Mouse (Mus musculus) hindbrain, embryonic 15.5 days (tissue): ENCODE measurements around the gene Idh3a. TPM values are rescaled to one million over a fixed set of nuclear protein-coding genes. Genes with fewer than 3 reads are reported as not detected.

Source experiments
- ATAC-seq: fragments of 200-750 bp; cut with Nextera tagmentation; 2 replicates; pipeline ENCODE4 v1.8.0; 2017; ENCODE audit warnings: low read depth, moderate number of reproducible peaks, moderate TSS enrichment; ENCODE audit not compliant: low FRiP score
- H3K27ac ChIP-seq: fragments of 300-500 bp; sonication (generic); replicated peaks from 2 replicates; pipeline ENCODE4 v1.5.1; 2015; ENCODE audit warnings: mild to moderate bottlenecking, inconsistent platforms
- H3K27me3 ChIP-seq: fragments of 300-500 bp; sonication (generic); 2 replicates; pipeline ENCODE4 v1.6.1; 2015; ENCODE audit warnings: control low read depth, inconsistent platforms
- H3K36me3 ChIP-seq: fragments of 300-500 bp; sonication (generic); 2 replicates; pipeline ENCODE4 v1.6.1; 2015; ENCODE audit warnings: control low read depth, inconsistent platforms
- H3K4me1 ChIP-seq: fragments of 300-500 bp; sonication (generic); replicated peaks from 2 replicates; pipeline ENCODE4 v1.6.1; 2015; ENCODE audit warnings: control low read depth, inconsistent platforms
- H3K4me2 ChIP-seq: fragments of 300-500 bp; sonication (generic); 2 replicates; pipeline ENCODE4 v1.6.1; 2015; ENCODE audit warnings: moderate library complexity, mild to moderate bottlenecking, inconsistent platforms
- H3K4me3 ChIP-seq: fragments of 300-500 bp; sonication (generic); 2 replicates; pipeline ENCODE4 v1.5.1; 2015; ENCODE audit warnings: mild to moderate bottlenecking, inconsistent platforms
- H3K9ac ChIP-seq: fragments of 300-500 bp; sonication (generic); 2 replicates; pipeline ENCODE4 v1.6.1; 2015; ENCODE audit warnings: inconsistent platforms
- H3K9me3 ChIP-seq: fragments of 300-500 bp; sonication (generic); 2 replicates; pipeline ENCODE4 v1.6.1; 2016; ENCODE audit warnings: control low read depth, inconsistent platforms
- WGBS: fragments of 180-500 bp; shearing (Covaris S2); methylation state at CpG from one replicate; pipeline ENCODE4 v1.1.7; 2015; 5-methylcytosine and 5-hydroxymethylcytosine counted together
- polyA plus RNA-seq: library from polyadenylated mRNA; unstranded; fragments of >200 nt; fragmentation: Nextera tagmentation; extraction: Ambion mirVana; gene quantifications from 2 replicates; pipeline ENCODE4 v1.2.1, GENCODE M21; 2015

Idh3a gene
- polyA plus RNA-seq, 1 experiment from 2014 or later, result 159 TPM

DNA sequence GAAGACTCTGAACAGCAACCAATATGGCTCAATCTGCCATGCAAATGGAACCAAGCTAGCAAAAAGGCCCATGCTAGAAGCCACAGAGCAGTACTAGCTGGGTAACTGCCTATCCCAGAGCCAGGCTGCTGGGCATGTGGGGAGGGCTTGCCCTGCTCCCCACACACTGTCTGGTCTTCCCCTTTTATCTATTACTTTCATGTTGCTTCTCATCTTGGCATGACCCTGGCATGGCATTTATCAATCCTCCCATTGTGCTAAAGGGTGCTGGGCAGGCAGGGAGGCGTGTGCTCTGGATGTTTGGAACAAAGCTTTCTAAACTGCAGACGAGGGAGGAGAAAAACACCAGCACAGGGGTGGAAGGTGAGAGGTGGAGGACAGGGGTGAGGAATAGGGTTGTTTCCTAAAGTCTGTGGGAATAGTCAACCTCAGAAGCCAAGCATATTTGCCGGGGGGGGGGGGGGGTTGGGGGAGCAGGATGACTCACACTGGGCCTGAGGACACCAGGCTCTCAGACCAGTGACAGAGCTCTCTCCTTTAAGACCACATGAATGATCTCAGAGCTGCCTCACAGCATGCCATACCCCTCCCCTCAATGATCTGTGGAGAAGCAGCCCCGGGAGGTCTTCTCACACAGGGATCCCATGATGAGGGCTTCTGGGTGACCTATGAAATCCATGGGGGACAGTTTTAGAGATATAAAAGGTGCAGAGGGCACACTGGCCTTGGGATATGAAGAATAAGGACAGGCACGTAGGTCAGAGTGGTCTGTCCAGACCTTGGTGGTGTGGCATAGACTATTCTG lies 51.6 kb downstream of the Idh3a start:
- H3K4me3 ChIP-seq, result no peak overlapping the region
- H3K36me3 ChIP-seq, result no peaks in the 10 kb centered on the region
- H3K27me3 ChIP-seq, result no peaks in the 10 kb centered on the region
- no peak for ATAC-seq
- H3K9ac ChIP-seq, result no peak overlapping the region
- H3K9me3 ChIP-seq, result no peaks in the 10 kb centered on the region
- 60% methylated on average over 5 of the region's 5 CpGs for WGBS
- no peak overlapping the region for H3K27ac ChIP-seq
- no peak overlapping the region for H3K4me2 ChIP-seq
- H3K4me1 ChIP-seq, result no peaks in the 10 kb centered on the region

DNA sequence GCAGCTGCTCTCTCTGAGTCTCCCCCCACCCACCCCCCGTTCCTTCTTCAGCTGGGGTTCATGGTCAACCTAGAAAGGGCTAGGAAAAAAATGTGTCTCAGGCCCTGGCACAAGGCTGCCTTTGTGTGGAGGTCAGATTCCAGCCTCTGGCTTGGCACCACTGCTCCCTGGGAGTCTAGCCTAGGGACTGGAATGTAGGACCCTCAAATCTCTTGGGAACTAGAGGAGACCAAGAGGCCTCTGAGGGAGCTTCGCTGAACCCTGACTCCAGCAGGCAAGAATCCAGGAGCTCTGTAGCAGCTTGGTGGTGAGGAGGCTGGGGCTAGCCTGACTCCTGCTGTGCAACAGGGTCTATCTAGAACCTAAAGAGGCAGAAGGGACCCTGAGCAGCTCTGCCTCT lies 53.1 kb downstream of the Idh3a start:
- Histone ChIP-seq H3K36me3 (no peaks in the 10 kb centered on the region), H3K27me3 (no peaks in the 10 kb centered on the region), H3K4me2 (no peak overlapping the region), H3K27ac (no peak overlapping the region), H3K9me3 (no peaks in the 10 kb centered on the region), H3K4me3 (no peak overlapping the region), H3K4me1 (no peaks in the 10 kb centered on the region), H3K9ac (no peak overlapping the region)
- ATAC-seq, result no peak
- 51% methylated on average over 2 of the region's 2 CpGs for WGBS

DNA sequence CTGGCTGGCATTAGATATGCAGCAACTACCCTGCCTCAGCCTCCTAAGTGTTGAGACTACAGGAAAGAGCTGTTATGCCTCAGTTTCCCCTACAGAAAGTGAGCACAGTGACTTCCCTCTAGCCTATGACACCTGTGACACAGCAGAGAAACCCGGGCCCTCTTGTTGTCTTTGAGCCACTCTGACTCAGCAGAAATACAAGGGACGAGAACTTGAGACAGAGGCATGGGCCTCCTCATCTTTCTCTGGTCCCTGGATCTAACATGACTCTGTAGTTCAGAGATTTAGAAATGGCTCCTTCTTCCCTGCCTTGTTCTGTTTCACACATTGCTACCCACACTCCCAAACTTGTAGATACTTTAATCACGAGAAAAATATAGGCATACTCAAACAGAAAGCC lies 55.4 kb downstream of the Idh3a start:
- no peaks in the 10 kb centered on the region for H3K27me3 ChIP-seq
- H3K9me3 ChIP-seq, result no peaks in the 10 kb centered on the region
- no peak for ATAC-seq
- no peak overlapping the region for H3K27ac ChIP-seq
- H3K36me3 ChIP-seq, result no peaks in the 10 kb centered on the region
- H3K4me3 ChIP-seq, result no peak overlapping the region
- H3K4me1 ChIP-seq, result no peaks in the 10 kb centered on the region
- WGBS, result 88% methylated on average over 3 of the region's 3 CpGs
- H3K9ac ChIP-seq, result no peak overlapping the region
- no peak overlapping the region for H3K4me2 ChIP-seq

DNA sequence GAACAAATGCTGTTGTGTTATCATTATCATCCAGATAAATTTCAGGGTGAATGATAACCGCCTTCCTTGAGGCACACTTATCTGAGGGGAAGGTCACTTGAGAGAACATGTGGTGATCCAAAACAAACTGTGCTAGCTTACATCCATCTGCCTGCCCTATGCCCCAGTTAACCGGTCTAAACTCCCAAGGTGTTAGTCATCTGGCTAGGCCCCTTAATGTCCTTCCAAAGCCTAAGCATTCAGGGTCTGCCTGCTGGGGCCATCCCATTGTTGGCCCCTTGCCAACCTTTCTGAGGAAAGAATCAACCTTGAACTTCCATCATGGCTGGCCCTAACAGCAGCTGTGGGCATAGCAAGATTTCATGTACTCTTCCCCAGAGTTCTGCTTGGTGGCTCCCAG lies 56.0 kb downstream of the Idh3a start:
- Histone ChIP-seq H3K9me3 (no peaks in the 10 kb centered on the region), H3K36me3 (no peaks in the 10 kb centered on the region), H3K4me2 (no peak overlapping the region), H3K4me1 (no peaks in the 10 kb centered on the region), H3K27me3 (no peaks in the 10 kb centered on the region), H3K4me3 (no peak overlapping the region), H3K27ac (no peak overlapping the region), H3K9ac (no peak overlapping the region)
- no peak for ATAC-seq
- 80% methylated on average over 2 of the region's 2 CpGs for WGBS

DNA sequence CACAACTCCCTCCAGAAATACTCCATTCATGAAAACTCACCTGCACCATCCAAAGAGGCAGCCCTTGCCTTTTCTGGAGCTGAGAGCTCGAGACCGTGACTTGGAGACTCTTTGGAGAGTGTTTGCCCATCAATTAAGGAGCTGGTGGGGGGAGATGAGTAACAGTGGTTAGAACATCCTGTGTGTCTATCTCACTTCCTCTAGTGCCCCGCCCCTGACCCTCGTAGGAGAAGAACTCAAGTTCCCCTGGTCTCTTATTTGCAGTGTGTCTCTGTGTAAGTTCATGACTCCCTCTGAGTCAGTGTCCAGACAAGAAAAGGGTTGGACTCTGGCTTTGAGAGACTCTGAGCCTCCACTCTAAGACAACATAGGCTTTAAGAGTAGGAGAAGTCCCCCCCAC lies 56.4 kb downstream of the Idh3a start:
- no peak for ATAC-seq
- 85% methylated on average over 4 of the region's 4 CpGs for WGBS
- H3K4me2 ChIP-seq, result no peak overlapping the region
- H3K9ac ChIP-seq, result no peak overlapping the region
- H3K27ac ChIP-seq, result no peak overlapping the region
- no peaks in the 10 kb centered on the region for H3K4me1 ChIP-seq
- H3K36me3 ChIP-seq, result no peaks in the 10 kb centered on the region
- no peaks in the 10 kb centered on the region for H3K9me3 ChIP-seq
- H3K27me3 ChIP-seq, result no peaks in the 10 kb centered on the region
- no peak overlapping the region for H3K4me3 ChIP-seq

DNA sequence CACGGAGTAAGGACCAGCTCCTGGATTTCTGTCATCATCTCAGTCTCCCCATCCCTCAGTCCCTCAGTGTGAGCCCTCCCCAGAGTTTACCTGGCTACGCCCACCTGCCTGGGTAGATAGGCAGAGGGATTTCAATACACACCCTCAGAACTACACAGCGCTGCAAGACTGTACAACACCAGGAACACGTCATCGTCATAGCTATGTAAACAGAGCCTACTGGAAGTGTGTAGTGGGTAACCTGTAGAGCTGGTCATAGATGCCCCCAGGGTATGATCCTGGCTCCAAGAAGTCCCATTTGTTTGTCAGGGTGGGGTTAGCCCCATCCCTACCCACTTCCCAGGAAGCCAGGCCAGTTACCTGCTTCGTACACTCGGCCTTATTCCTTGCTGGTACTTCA lies 57.0 kb downstream of the Idh3a start:
- Histone ChIP-seq H3K9ac (no peak overlapping the region), H3K36me3 (no peaks in the 10 kb centered on the region), H3K4me1 (no peaks in the 10 kb centered on the region), H3K4me2 (no peak overlapping the region), H3K9me3 (no peaks in the 10 kb centered on the region), H3K27ac (no peak overlapping the region), H3K4me3 (no peak overlapping the region), H3K27me3 (no peaks in the 10 kb centered on the region)
- ATAC-seq, result no peak
- WGBS, result 92% methylated on average over 7 of the region's 7 CpGs

DNA sequence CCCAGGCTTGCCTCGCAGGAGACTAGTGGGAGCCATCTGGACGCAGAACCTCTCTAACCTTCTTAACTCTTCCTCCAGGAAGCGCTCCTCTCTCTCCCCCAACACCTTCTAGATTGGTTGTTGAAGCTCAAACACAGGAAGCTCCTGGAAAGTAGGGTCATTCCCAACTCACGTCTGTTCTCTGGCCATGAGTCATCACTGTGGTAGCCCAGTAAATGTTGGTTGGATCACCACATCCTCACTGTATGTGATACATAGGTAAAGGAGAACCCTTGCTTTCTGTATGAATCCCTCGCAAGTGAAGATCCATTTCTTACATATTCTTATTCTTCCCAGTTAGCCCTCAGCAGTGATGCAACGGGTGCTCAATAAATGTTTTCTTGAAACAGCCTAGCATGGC lies 59.4 kb downstream of the Idh3a start:
- no peaks in the 10 kb centered on the region for H3K27me3 ChIP-seq
- no peak overlapping the region for H3K4me3 ChIP-seq
- H3K27ac ChIP-seq, result no peak overlapping the region
- no peak overlapping the region for H3K4me2 ChIP-seq
- H3K4me1 ChIP-seq, result no peaks in the 10 kb centered on the region
- WGBS, result 95% methylated on average over 6 of the region's 6 CpGs
- no peak overlapping the region for H3K9ac ChIP-seq
- H3K9me3 ChIP-seq, result no peaks in the 10 kb centered on the region
- no peak for ATAC-seq
- H3K36me3 ChIP-seq, result no peaks in the 10 kb centered on the region

DNA sequence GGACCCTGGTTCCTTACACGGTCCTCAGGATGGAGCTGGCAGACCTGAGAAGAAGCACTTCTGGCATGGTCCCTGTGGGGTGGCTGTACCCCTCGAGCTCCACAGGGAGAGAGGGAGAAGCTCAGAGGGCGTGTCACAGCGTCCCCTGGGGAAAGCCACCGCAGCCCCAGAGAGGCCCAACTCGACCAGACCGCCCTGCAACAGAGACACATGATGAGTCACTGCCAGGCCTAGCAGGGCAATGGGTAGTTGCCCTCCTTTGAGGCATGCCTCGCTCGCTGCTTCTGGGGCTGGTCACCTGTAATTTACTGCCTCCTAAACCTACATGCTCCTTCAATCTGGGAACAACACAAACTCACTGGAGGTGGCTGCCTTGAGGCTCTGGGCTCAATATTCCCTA lies 60.1 kb downstream of the Idh3a start:
- Histone ChIP-seq H3K9me3 (no peaks in the 10 kb centered on the region), H3K4me3 (no peak overlapping the region), H3K4me2 (no peak overlapping the region), H3K27ac (no peak overlapping the region), H3K36me3 (no peaks in the 10 kb centered on the region), H3K9ac (no peak overlapping the region), H3K27me3 (no peaks in the 10 kb centered on the region), H3K4me1 (no peaks in the 10 kb centered on the region)
- 86% methylated on average over 9 of the region's 9 CpGs for WGBS
- no peak for ATAC-seq

DNA sequence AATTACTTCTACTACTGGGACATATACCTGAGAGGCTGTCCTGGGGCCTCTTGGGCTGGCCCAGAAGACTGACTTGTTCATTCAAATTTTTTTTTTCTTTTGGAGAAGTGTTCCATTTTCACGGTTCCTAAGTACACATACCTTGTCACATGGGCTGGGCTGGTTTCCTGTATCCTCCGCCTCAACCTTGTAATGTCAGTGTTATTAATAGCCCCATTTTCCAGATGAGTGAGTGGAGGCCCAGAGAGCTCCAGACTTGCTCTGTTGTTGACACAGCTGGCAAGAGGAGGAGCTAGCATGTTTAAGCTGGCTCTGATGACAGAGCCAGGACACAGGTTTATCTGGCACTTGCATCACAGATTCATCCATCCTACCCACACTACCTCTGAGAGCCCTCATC lies 61.3 kb downstream of the Idh3a start:
- Histone ChIP-seq H3K27me3 (no peaks in the 10 kb centered on the region), H3K9ac (no peak overlapping the region), H3K4me3 (no peak overlapping the region), H3K4me1 (no peaks in the 10 kb centered on the region), H3K4me2 (no peak overlapping the region), H3K36me3 (no peaks in the 10 kb centered on the region), H3K9me3 (no peaks in the 10 kb centered on the region), H3K27ac (no peak overlapping the region)
- 81% methylated on average over 2 of the region's 2 CpGs for WGBS
- no peak for ATAC-seq

DNA sequence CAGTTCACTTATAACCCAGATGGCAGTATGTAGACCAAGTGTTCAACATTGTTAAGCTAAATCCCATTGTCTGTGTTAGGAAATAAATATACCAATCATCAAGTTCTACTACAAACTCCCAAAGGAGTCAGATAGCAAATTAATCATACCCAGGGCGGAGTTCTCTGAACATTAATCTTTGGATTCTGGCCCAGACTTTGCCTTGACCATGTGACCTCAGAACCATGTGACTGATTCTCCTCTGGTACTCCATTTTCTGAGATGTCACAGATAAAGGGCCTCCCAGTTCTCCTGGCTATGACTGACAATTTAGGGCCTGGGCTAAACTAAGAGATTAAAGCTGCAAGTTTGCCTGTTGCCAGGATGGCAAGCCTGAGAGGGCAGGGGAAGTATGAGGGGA lies 63.2 kb downstream of the Idh3a start:
- no peak overlapping the region for H3K4me3 ChIP-seq
- no peaks in the 10 kb centered on the region for H3K9me3 ChIP-seq
- H3K27ac ChIP-seq, result no peak overlapping the region
- H3K9ac ChIP-seq, result no peak overlapping the region
- no peaks in the 10 kb centered on the region for H3K36me3 ChIP-seq
- WGBS, result 84% methylated on average over 1 of the region's 1 CpGs
- H3K4me1 ChIP-seq, result no peaks in the 10 kb centered on the region
- no peak overlapping the region for H3K4me2 ChIP-seq
- no peak for ATAC-seq
- no peaks in the 10 kb centered on the region for H3K27me3 ChIP-seq

DNA sequence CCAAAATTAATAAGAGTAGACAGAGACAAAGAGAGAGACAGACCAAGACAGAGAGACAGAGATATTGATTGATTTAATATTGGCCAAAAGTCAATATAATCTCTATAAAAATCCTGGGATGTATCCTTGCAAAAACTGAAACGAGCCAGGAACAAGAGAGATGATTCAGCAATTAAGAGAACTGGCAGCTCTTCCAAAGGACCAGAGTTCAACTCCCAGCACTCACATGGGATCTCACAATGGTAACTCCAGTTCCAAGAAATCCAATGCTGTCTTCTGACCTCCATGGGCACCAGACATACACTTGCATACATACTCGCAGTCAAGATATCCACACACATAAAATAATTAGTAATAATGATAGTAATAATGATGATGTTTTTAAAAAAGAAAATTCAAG lies 66.6 kb downstream of the Idh3a start:
- WGBS, result 81% methylated on average over 2 of the region's 2 CpGs
- ATAC-seq, result no peak
- H3K9ac ChIP-seq, result no peak overlapping the region

More for the DNA sequence above, 66.6 kb downstream of the Idh3a start:
- no peaks in the 10 kb centered on the region for H3K27me3 ChIP-seq
- H3K9me3 ChIP-seq, result no peaks in the 10 kb centered on the region
- no peaks in the 10 kb centered on the region for H3K36me3 ChIP-seq
- H3K4me2 ChIP-seq, result no peak overlapping the region
- H3K4me3 ChIP-seq, result no peak overlapping the region
- H3K4me1 ChIP-seq, result no peaks in the 10 kb centered on the region
- H3K27ac ChIP-seq, result no peak overlapping the region
